Mouse (Mus musculus) heart, postnatal 0 days (tissue): Measurements from ENCODE around the gene Aqp1. TPM values are rescaled to one million over a fixed set of nuclear protein-coding genes. Genes with fewer than 3 reads are reported as not detected.

Source experiments
- ATAC-seq: fragments of 200-750 bp; cut with Nextera tagmentation; 2 replicates; pipeline ENCODE4 v1.8.0; 2017; ENCODE audit warnings: low read depth, moderate number of reproducible peaks, moderate library complexity; ENCODE audit not compliant: insufficient read depth
- DNase-seq: peaks from one replicate; pipeline ENCODE4 v3.0.0-alpha.2; 2016; ENCODE audit warnings: low spot score
- H3K27ac ChIP-seq: fragments of 300-500 bp; sonication (generic); 2 replicates; pipeline ENCODE4 v1.5.1; 2014; ENCODE audit warnings: low read depth, mild to moderate bottlenecking
- H3K27me3 ChIP-seq: fragments of 300-500 bp; sonication (generic); 2 replicates; pipeline ENCODE4 v1.6.1; 2014; ENCODE audit warnings: low read length, mixed read lengths; ENCODE audit not compliant: control insufficient read depth, insufficient read depth
- H3K36me3 ChIP-seq: fragments of 300-500 bp; sonication (generic); replicated peaks from 2 replicates; pipeline ENCODE4 v1.6.1; 2014; ENCODE audit warnings: low read length, mixed read lengths; ENCODE audit not compliant: control insufficient read depth, insufficient read depth
- H3K4me1 ChIP-seq: fragments of 300-500 bp; sonication (generic); 2 replicates; pipeline ENCODE4 v1.6.1; 2014; ENCODE audit warnings: antibody characterized with exemption; ENCODE audit not compliant: control insufficient read depth, insufficient read depth
- H3K4me2 ChIP-seq: fragments of 300-500 bp; sonication (generic); 2 replicates; pipeline ENCODE4 v1.6.1; 2014; ENCODE audit warnings: low read depth, mild to moderate bottlenecking, low read length, moderate library complexity
- H3K4me3 ChIP-seq: fragments of 300-500 bp; sonication (generic); 2 replicates; pipeline ENCODE4 v1.5.1; 2014; ENCODE audit warnings: low read depth, low read length
- H3K9ac ChIP-seq: fragments of 300-500 bp; sonication (generic); replicated peaks from 2 replicates; pipeline ENCODE4 v1.6.1; 2014; ENCODE audit warnings: low read depth, low read length, mixed read lengths
- H3K9me3 ChIP-seq: fragments of 300-500 bp; sonication (generic); replicated peaks from 2 replicates; pipeline ENCODE4 v1.6.1; 2016; ENCODE audit warnings: low read length; ENCODE audit not compliant: control insufficient read depth
- CTCF ChIP-seq: IDR thresholded peaks from 2 replicates; pipeline ENCODE4 v1.5.1; 2016; ENCODE audit warnings: antibody characterized with exemption, control low read depth, low read depth
- EP300 ChIP-seq: IDR thresholded peaks from 2 replicates; pipeline ENCODE4 v1.6.1; 2016; ENCODE audit warnings: antibody characterized with exemption, low read depth
- WGBS: fragments of 180-500 bp; shearing (Covaris S2); extraction: QIAGEN DNeasy Blood & Tissue Kit; methylation state at CpG from one replicate; pipeline ENCODE4 v1.1.7; 2014; 5-methylcytosine and 5-hydroxymethylcytosine counted together
- polyA plus RNA-seq: library from polyadenylated mRNA; unstranded; fragments of >200 nt; fragmentation: Nextera tagmentation; extraction: Ambion mirVana; gene quantifications from 2 replicates; pipeline ENCODE4 v1.2.1, GENCODE M21; 2015
- total RNA-seq: library from RNA; depleted of rRNA; stranded (reverse); fragments of >200 nt; gene quantifications from 2 replicates; pipeline ENCODE4 v1.2.3, GENCODE M21; 2014; ENCODE audit warnings: low replicate concordance

The Aqp1 gene
- total and polyA plus RNA-seq, 2 experiments from 2014 or later, result 56.4 to 146 TPM

DNA sequence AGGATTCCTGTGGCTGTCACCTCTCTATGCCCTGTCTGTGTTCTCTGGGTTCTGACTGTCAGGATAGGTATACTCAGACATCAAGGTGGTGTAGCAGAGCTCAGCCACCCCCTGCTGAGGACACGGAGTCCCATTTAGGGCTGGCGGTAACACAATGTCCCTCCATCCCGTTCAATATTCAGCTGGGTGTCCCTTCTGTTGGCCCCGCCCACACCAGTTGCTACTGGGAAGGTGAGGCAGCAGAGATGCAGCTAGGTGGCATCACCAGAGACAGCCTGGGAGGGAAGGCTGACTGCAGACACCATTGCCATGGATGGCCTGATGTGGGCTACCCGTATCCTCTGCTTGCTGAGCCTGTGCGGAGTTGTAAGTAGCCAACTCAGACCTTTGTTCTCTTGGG, 39.8 kb downstream of the Aqp1 start, which contains the start of gene Ghrhr:
Ghrhr (plus strand) TSS at position 220 of the 400 bp plus-strand sequence.
- 73% methylated on average over 6 of the region's 6 CpGs for WGBS
- Histone ChIP-seq H3K27me3 (peaks cover 10% of the 10 kb centered on the region; the same call in 1 of the 2 replicates), H3K4me1 (no peaks in the 10 kb centered on the region), H3K27ac (no peak within 1 kb of the TSS), H3K4me3 (no peak within 1 kb of the TSS), H3K9me3 (0 out of 2 replicates have a peak, but pooled peaks cover 3% of the 10 kb centered on the region), H3K36me3 (no peaks in the 10 kb centered on the region), H3K9ac (no peak within 1 kb of the TSS), H3K4me2 (no peak within 1 kb of the TSS)
- no peak for ATAC-seq
- no peak for DNase-seq
- TF ChIP-seq CTCF, result no peak
- no peak for TF ChIP-seq EP300

DNA sequence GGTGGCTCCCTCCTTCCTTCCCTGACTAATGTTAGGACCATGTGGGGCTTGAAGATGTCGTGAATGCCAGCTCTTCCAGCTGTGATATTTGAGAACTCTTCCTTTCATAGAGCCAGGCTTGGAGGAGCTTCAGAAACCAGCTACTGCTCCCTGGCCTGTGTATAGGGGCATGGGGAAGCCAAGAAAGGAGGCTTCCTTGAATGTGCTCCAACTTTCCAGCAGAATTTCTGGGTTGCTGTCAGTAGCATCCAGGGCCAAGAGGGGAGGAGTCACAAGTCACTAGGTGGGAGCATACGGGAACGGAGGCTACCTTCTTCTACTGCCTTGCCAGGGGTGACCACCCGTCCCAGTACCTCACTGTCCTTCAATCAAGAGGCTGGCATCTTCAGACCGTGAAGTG, 40.3 kb downstream of the Aqp1 start:
- Histone ChIP-seq H3K27ac (no peak overlapping the region), H3K9me3 (no peaks in the 10 kb centered on the region), H3K9ac (no peak overlapping the region), H3K27me3 (peaks cover 10% of the 10 kb centered on the region; the same call in 1 of the 2 replicates), H3K36me3 (no peaks in the 10 kb centered on the region), H3K4me2 (no peak overlapping the region), H3K4me3 (no peak overlapping the region), H3K4me1 (no peaks in the 10 kb centered on the region)
- DNase-seq (no peak), ATAC-seq (no peak)
- no peak for TF ChIP-seq CTCF
- no peak for TF ChIP-seq EP300
- WGBS, result 59% methylated on average over 5 of the region's 5 CpGs

DNA sequence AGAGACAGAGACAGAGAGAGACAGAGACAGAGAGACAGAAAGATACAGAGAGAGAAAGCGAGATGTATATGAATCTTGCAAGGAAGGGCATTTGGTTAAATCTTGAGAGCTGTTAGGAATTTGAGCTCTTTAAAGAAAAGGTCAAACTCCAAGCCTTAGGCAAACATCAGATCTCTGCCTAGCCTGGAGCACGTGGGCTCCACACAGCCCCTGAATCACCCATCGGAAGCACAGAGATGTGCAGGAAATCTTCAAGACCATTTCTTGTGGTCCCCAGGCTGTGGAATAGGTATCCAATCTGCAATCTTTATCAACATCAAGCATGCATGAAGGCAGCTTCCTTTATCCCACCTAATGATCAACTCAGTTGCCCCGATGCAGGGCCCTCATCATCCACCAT, 41.2 kb downstream of the Aqp1 start:
- no peak for DNase-seq
- no peak overlapping the region for H3K4me2 ChIP-seq
- ATAC-seq, result no peak
- H3K4me1 ChIP-seq, result no peaks in the 10 kb centered on the region
- WGBS, result 84% methylated on average over 4 of the region's 4 CpGs
- H3K27me3 ChIP-seq, result peaks cover 10% of the 10 kb centered on the region; the same call in 1 of the 2 replicates
- TF ChIP-seq EP300 (no peak), CTCF (no peak)
- H3K36me3 ChIP-seq, result no peaks in the 10 kb centered on the region
- H3K9me3 ChIP-seq, result no peaks in the 10 kb centered on the region
- no peak overlapping the region for H3K27ac ChIP-seq
- H3K9ac ChIP-seq, result no peak overlapping the region
- no peak overlapping the region for H3K4me3 ChIP-seq

DNA sequence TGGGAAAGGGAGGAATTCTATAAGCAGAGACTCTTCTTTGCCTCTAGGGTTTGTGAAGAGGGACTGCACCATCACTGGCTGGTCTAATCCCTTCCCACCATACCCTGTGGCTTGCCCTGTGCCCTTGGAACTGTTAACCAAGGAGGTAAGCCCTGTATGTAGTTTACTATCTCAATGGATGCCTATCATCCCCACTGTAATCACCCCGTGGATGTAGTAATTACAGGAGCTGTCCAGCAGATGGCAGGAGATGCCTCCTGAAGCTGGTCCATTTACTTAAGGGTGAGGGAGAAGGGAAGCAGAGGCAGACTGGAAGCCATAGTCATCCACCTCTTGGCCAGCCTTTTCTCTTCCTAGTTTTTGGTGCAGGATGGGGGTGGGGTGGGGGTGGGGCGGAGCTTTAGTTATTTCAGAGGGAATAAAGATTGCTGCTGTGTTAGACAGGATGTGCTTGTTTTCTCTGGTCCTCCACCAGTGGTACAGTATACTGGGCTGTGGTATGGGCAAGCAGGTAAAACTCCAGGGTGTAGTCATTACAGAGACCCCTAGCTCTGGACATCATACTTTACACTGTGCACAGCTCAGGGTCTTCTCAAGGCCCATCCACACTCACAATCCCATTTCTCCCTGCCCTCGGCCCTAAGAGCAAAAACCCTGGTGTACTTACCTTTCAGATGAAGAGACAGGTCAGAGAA, 43.6 kb downstream of the Aqp1 start:
- no peaks in the 10 kb centered on the region for H3K36me3 ChIP-seq
- no peak overlapping the region for H3K27ac ChIP-seq
- H3K9me3 ChIP-seq, result no peaks in the 10 kb centered on the region
- TF ChIP-seq EP300 (no peak), CTCF (peak; percentile 69)
- DNase-seq, result no peak
- no peak overlapping the region for H3K4me2 ChIP-seq
- H3K4me3 ChIP-seq, result no peak overlapping the region
- no peak for ATAC-seq
- H3K4me1 ChIP-seq, result no peaks in the 10 kb centered on the region
- peaks cover 10% of the 10 kb centered on the region; the same call in 1 of the 2 replicates for H3K27me3 ChIP-seq
- 35% methylated on average over 3 of the region's 3 CpGs for WGBS
- H3K9ac ChIP-seq, result no peak overlapping the region

DNA sequence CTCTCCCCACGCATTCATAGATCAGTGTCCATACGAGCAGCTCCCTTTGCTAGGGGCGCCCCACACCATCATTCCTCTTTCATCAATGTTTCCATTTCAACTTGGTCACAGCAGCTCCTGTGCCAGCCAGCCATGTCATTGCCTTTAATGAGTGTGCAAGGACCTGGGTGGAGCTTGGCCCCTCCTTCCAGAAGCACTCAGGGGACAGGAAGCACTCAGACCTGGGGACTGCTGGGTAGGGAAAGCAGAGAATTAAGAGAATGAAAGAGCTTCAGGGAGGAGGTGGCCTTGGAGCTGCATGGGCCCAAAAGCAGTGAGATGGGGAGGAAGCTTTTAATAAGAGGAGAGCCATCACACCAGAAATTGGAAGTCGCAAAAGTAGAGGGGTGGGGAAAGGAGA, 45.7 kb downstream of the Aqp1 start:
- H3K9ac ChIP-seq, result no peak overlapping the region
- no peaks in the 10 kb centered on the region for H3K4me1 ChIP-seq
- no peak for DNase-seq
- H3K36me3 ChIP-seq, result no peaks in the 10 kb centered on the region
- no peak for ATAC-seq
- H3K27ac ChIP-seq, result no peak overlapping the region
- TF ChIP-seq EP300 (no peak), CTCF (no peak)
- peaks cover 12% of the 10 kb centered on the region for H3K27me3 ChIP-seq
- H3K9me3 ChIP-seq, result no peaks in the 10 kb centered on the region
- H3K4me3 ChIP-seq, result no peak overlapping the region
- no peak overlapping the region for H3K4me2 ChIP-seq
- 80% methylated on average over 4 of the region's 4 CpGs for WGBS

DNA sequence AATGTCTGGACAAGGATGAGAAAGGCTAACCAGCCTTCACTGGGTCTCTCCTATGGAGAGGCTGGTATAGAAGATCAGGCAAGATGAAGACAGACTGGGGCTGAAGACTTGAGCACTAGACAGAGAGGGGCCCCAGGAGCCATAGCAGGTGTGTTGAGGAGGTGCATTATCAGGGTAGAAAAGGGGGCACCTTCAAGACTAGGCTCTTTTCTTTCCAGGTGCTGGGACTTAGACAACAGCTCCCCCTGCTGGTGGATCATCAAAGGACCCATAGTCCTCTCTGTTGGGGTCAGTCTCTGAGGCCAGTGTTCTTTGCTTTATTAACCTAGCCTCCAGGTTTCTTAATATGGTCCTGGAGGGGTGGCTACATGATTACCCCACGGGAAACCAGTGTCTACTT, 47.7 kb downstream of the Aqp1 start:
- DNase-seq (no peak), ATAC-seq (peak; percentile 52)
- Histone ChIP-seq H3K27me3 (peaks cover 15% of the 10 kb centered on the region), H3K4me3 (no peak overlapping the region), H3K27ac (no peak overlapping the region), H3K4me2 (no peak overlapping the region), H3K9ac (no peak overlapping the region), H3K4me1 (no peaks in the 10 kb centered on the region), H3K36me3 (no peaks in the 10 kb centered on the region), H3K9me3 (no peaks in the 10 kb centered on the region)
- 6% methylated on average over 1 of the region's 1 CpGs for WGBS
- TF ChIP-seq CTCF, result peak; percentile 81
- no peak for TF ChIP-seq EP300
